Mouse (Mus musculus): ENCODE data around the gene Tbc1d2b.

DNA sequence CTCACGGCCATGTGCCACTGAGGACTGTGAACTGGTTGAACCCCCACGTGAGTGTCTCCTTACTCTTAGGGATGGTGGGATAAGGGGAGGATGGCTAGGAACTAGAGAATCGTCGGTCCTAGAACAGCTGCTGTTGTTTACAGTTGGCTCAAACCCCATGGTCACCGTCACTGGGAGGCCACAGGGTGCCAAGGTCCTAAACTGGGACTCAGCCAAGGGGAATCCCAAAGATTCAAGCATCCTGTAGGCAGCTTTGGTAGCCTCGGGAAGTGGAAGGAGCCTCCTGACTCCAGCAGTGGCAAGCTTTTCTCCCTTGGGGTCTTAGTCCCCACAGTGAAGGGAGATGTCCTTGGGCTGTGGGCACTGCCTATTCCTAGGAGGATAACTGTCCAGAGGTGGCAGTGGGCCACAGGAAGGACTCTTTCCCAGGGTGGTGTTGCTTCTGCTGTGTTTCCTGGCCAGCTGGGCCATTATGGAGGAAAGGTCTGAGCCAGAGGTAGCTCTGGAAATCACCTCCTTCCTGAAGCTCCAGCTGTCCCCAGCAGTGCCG is 73.4 kb downstream of the Tbc1d2b start:
- TF ChIP-seq CTCF (IDR thresholded peaks at IDR 0.05; ENCODE audit: borderline replicate concordance, insufficient read depth, low read depth, low read length) (no peak), POLR2A (IDR thresholded peaks at IDR 0.05; ENCODE audit: borderline replicate concordance, insufficient read depth, low read length) (no peak)
